Mouse (Mus musculus) right cerebral cortex, adult 18-20 months (tissue): Measurements from ENCODE around the gene Pitpna.
A peak's percentile ranks its signal among the peaks of the same experiment; 100 is the strongest.
"Not testable (repeated sequence)": the region's sequence is repeated elsewhere in the genome, so short reads cannot be mapped to it uniquely, and the experiment has no call there.

Source experiments
- DNase-seq: peaks from one replicate; pipeline ENCODE4 v3.0.0; 2022; ENCODE audit warnings: mixed read lengths

The Pitpna gene

DNA sequence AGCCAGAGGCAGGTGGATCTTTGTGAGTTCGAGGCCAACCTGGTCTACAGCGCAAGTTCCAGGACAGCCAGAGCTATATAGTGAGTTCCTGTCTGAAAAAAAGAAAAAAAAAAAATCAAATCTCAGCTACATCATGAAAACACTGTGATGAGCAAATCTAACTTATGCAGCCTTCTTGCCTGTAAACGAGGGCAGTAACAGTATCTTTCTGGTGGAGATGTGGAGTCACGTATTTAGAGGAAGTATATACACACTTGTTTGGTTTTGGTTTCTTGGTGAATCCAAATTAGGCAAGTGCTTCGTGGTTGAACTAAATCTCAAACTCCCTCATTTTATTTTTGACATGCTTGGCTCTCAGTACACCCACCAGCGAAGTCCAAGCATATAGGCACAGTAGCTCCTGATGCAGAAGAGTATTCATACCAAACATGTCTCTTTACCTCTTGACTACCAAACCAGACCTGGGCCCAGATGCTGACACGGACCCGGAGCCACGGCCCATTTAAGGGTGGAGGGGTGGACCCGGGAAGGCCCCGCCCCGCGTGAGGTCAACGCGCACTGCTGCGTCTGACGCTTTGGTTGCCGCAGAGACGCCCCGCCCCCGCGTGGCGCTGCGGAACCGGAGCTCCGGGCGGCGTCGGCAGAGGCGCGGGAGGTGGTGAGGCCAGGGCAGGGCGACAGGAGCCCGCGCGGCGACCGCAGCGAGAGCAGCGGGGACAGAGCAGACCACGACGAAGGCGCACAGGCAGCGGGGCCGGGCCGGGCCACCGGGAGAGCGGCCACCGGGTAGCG is at the start of gene Pitpna:
Pitpna (plus strand) TSS at position 605 of the 792 bp plus-strand sequence.
- DNase-seq, result peak; percentile 98

- DNase-seq, result no peak
Observed at GRCm38 (mm10) chr11:75538184-75538969, 49.5 kb upstream of the Pitpna start.

- no peak for DNase-seq
Observed at GRCm38 (mm10) chr11:75538970-75539299, 49.0 kb upstream of the Pitpna start.

GRCm38 (mm10) chr11:75540209-75540608 is 47.7 kb upstream of the Pitpna start:
- DNase-seq, result no peak

DNA sequence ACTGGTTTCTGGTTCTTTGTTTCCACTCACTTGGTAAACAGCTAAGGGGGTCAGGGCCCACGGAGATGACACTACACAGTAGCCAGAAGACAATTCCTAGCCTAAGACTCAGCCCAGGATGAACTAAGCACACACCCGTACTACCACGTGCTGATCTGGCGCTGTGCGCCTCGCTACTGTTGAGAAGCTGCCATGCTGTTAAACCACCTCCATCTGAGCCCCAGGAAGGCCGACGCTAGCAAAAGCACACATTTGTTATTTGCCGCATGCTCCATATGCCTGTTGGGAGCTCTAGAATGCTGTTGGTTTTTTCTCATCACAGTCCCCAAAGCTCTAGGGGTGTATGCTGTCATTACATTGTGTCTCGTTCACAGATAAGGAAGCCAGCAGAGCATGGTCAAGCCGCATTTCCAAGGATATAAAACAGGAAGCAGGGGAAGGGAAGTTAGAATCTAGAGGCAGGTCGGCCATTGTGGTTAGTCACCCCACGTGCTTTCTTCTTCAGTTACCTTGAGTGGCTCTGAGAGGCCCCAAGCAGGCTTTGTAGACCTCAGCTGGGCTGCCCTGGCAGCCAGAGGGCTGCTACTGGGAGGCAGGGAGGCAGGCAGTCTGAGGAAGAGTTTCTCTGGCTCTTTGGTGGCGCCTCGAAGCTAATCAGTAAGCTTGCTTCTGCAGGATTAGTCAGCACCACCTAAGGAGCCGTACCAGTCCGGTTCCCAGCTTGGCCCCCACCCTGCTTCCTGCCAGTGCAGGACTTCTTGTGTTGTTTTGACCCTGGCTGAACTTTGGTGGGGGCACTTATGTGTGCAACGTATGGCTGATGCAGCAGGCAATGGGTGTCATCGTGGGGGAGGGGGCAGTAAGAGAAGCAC is 47.0 kb upstream of the Pitpna start:
- DNase-seq, result no peak

GRCm38 (mm10) chr11:75544713-75545112 is 43.2 kb upstream of the Pitpna start:
- DNase-seq, result no peak

- DNase-seq, result no peak
Observed at GRCm38 (mm10) chr11:75546057-75546456, 41.8 kb upstream of the Pitpna start.

DNA sequence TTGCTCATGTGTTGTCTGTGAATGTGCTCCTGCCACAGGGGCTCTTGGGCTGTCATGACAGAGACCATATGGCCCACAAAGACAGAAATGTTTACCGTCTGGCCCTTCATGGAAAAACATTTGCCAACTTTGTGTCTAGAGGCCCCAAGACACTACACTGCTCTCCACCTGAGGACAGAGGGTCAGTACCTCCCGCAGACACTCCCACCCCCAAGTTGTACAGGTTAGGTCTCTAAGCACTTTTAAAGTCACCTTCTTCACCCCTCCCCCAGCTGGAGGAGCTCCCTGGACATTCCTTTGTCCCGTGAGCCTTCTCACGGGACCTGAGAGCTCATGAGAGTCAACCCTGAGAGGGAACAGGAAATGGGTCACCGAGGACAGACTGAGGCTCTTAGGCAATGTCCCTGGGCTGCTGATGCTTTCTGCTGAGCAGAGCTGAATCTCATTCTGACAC is 38.2 kb upstream of the Pitpna start:
- no peak for DNase-seq

DNA sequence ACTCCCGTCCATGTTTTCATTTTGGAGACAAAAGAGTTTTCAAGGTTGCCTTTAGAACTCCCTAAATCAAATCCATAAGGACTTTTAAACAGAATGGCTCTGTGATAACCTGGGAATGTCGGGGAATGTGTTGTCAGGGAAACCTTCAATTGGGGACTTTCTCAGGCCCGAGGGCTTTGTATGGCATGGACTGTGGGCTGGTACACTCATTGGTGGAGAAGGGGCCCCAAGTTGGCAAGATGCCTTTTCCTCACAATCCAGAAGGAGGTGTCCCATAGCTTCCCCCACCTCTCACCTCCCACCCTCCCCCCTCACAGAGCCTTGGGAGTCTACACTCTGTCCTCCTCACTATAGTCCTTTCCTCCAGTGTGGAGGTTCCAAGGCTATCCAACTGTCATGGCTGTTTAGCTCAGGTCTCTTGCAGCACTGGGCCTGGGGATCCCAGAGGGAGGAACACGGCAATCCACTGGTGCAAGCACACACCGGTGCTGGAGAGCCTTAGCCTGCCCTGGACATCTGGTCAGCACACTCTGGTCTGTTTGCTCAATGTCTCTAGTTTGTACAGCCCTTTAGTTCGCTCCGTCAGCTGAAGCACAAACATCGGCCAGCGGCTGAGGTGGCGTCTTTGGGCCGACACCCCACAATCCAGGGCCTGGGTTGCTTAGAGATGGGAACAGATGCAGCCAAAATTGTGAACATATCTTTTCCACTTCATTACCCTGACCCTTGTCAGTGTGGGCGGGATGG is 37.5 kb upstream of the Pitpna start:
- no peak for DNase-seq

- DNase-seq, result no peak
Observed at GRCm38 (mm10) chr11:75551321-75551720, 36.6 kb upstream of the Pitpna start.

- peak; percentile 60 for DNase-seq
Observed at GRCm38 (mm10) chr11:75551961-75552441, 35.9 kb upstream of the Pitpna start.

GRCm38 (mm10) chr11:75552906-75553482 is 34.9 kb upstream of the Pitpna start:
- DNase-seq, result no peak

GRCm38 (mm10) chr11:75556006-75556405 is 31.9 kb upstream of the Pitpna start:
- not testable (repeated sequence) for DNase-seq

GRCm38 (mm10) chr11:75557142-75557541 is 30.8 kb upstream of the Pitpna start:
- DNase-seq, result no peak

DNA sequence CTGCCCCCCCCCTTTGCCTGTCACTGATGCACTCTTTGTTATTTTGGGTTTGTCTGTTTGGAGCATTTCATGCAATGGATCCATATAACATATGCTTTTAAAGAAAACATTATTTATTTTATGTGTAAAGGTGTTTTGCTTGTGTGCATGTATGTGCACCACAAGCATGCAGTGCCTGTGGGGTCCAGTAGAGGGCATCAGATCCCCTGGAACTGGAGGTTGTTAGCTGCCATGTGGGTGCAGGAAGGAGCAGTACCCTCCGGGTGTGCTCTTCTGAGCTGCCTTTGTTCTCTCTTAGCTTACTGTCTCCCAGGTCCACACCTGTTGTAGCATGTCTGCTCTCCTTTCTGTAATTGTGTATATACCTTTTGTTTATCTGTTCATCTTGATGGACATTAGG is 29.8 kb upstream of the Pitpna start:
- no peak for DNase-seq

GRCm38 (mm10) chr11:75559870-75560504 is 27.9 kb upstream of the Pitpna start:
- no peak for DNase-seq

DNA sequence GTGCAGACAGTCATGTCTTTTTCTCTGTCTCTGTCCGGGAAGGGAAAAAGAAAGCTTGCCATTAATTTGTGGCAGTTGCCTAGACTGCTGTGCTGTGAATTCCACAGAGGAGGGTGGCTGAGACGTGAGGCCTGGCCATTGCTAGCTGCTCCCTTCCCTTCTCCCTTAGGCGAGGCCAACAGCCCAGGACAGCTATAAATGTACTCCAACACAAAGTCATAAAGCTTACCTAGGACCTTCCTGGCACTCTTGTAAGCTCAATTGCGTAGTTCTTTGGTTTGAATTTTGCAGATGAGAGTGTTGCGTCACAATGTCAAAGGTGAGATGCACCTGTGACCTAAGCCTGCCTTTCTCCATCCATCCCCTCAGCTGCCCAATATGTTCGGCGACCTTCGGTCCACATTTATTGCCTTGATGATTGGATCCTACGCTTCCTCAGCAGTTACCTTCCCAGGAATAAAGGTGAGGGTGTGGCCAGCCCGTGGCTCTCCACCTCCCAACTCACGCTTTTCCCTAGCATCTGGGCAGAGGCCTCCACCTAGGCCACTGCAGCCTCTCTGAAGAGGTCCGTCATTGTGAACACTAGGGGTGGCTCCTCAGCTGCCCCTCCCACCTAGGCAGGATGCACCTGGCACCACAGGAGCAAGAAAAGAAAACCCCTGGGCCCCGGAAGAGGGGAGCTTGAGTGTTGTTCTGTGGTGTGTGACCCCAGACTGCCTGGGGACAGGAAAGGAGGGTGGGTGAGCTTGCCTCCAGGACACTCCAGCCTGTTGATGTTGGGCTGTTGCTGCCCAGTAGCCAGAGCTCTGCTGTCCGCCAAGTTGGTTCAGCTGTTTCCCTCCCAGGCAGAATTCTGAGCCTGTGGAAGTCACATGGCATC is 27.1 kb upstream of the Pitpna start:
- no peak for DNase-seq

- DNase-seq, result no peak
Observed at GRCm38 (mm10) chr11:75561410-75561791, 26.5 kb upstream of the Pitpna start.

- no peak for DNase-seq
Observed at GRCm38 (mm10) chr11:75562840-75563239, 25.1 kb upstream of the Pitpna start.

DNA sequence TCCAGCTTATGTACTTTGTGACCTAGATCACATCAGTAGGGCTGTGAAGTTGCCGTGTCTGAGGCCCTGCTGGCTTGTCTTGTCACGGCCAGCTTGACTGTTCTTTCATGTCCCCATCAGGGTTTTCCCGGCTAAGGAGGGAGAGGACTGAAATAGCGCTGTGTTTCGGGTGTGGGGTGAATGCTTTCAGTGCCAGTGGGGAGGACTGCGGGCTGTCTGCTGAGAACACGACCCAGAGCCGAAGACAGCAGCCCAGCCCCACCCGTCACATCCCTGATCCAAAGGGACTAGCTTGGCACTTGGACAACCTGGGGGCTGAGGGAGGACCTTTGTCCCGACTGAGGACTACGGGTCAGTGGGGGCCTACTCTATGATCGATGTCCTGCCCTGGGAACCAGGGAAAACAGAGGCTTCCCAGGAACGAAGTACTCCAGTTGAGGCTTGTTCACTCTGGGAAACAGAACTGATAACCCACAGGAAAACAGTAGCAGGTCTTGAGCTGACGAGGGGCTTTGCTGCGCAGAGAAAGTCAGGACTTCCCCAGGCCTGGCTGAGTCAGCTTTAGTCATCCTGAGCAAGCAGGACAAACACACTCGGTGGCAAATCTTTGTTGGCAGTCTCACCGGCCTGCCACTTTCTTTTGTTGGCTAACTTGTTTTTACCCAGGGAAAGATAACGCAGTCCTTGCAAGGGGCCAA is 23.9 kb upstream of the Pitpna start:
- DNase-seq, result peak; percentile 43
